Mouse (Mus musculus) ES-Bruce4 (cell line): ENCODE data around the gene Tmem242. TPM values are rescaled to one million over a fixed set of nuclear protein-coding genes. Genes with fewer than 3 reads are reported as not detected.

Source experiments
- H3K27ac ChIP-seq: 2 replicates; pipeline ENCODE4 v1.5.1; 2012; ENCODE audit warnings: low read length, inconsistent platforms; ENCODE audit not compliant: insufficient read depth
- H3K27me3 ChIP-seq: 2 replicates; pipeline ENCODE4 v1.6.1; 2012; ENCODE audit warnings: mild to moderate bottlenecking, low read length, inconsistent platforms; ENCODE audit not compliant: control insufficient read depth, poor library complexity, insufficient read depth, severe bottlenecking
- H3K36me3 ChIP-seq: 2 replicates; pipeline ENCODE4 v1.6.1; 2012; ENCODE audit warnings: inconsistent platforms, mild to moderate bottlenecking, low read length, moderate library complexity; ENCODE audit not compliant: control insufficient read depth, poor library complexity, insufficient read depth, severe bottlenecking
- H3K4me1 ChIP-seq: one replicate; pipeline ENCODE4 v1.8.1; 2011; ENCODE audit warnings: low read length; ENCODE audit not compliant: control insufficient read depth, insufficient read depth
- H3K4me3 ChIP-seq: 2 replicates; pipeline ENCODE4 v1.5.1; 2011; ENCODE audit warnings: low read depth, mild to moderate bottlenecking, low read length
- H3K9ac ChIP-seq: 2 replicates; pipeline ENCODE4 v1.6.1; 2012; ENCODE audit warnings: low read depth, mild to moderate bottlenecking, inconsistent platforms; ENCODE audit not compliant: poor library complexity, severe bottlenecking
- H3K9me3 ChIP-seq: replicated peaks from 2 replicates; pipeline ENCODE4 v1.6.1; 2012; ENCODE audit warnings: mild to moderate bottlenecking, low read length, inconsistent platforms; ENCODE audit not compliant: control insufficient read depth, poor library complexity, insufficient read depth, severe bottlenecking
- CTCF ChIP-seq: IDR thresholded peaks from one replicate; pipeline ENCODE4 v1.8.1; 2011; ENCODE audit warnings: low read depth, low read length
- EP300 ChIP-seq: IDR thresholded peaks from 2 replicates; pipeline ENCODE4 v1.6.1; 2011; ENCODE audit warnings: low read depth, low read length; ENCODE audit not compliant: insufficient read depth
- POLR2A ChIP-seq: IDR thresholded peaks from one replicate; pipeline ENCODE4 v1.8.1; 2011; ENCODE audit warnings: low read length; ENCODE audit not compliant: insufficient read depth
- polyA plus RNA-seq: library from polyadenylated mRNA; stranded (reverse); fragments of >200 nt; gene quantifications from 2 replicates; pipeline ENCODE4 v1.2.4, GENCODE M21; 2011; ENCODE audit warnings: low read depth; ENCODE audit not compliant: missing spikeins, insufficient read depth, insufficient read length

Tmem242 gene
- polyA plus RNA-seq, 1 experiment = 60.8 TPM

- H3K9me3 ChIP-seq = no peaks in the 10 kb centered on the region
- H3K36me3 ChIP-seq = no peaks in the 10 kb centered on the region
- peaks cover 1% of the 10 kb centered on the region for H3K4me1 ChIP-seq
- no peak overlapping the region for H3K4me3 ChIP-seq
- H3K9ac ChIP-seq = no peak overlapping the region
- H3K27me3 ChIP-seq = no peaks in the 10 kb centered on the region
- no peak for TF ChIP-seq EP300
- TF ChIP-seq CTCF = no peak
- no peak overlapping the region for H3K27ac ChIP-seq
These were observed 27.3 kb downstream of the Tmem242 start for GRCm38 (mm10) chr17:5412740-5413139.

- H3K4me1 ChIP-seq = peaks cover 2% of the 10 kb centered on the region
- no peaks in the 10 kb centered on the region for H3K36me3 ChIP-seq
- H3K9ac ChIP-seq = no peak overlapping the region
- H3K27me3 ChIP-seq = no peaks in the 10 kb centered on the region
- TF ChIP-seq EP300 (no peak), CTCF (no peak), POLR2A (no peak)
- no peak overlapping the region for H3K4me3 ChIP-seq
- H3K27ac ChIP-seq = no peak overlapping the region
- H3K9me3 ChIP-seq = no peaks in the 10 kb centered on the region
These were observed 27.8 kb downstream of the Tmem242 start for GRCm38 (mm10) chr17:5412301-5412700.

- H3K36me3 ChIP-seq = no peaks in the 10 kb centered on the region
- H3K9me3 ChIP-seq = no peaks in the 10 kb centered on the region
- TF ChIP-seq EP300 (no peak), CTCF (no peak), POLR2A (no peak)
- no peak overlapping the region for H3K4me3 ChIP-seq
- peaks cover 5% of the 10 kb centered on the region for H3K4me1 ChIP-seq
- H3K9ac ChIP-seq = no peak overlapping the region
- H3K27me3 ChIP-seq = no peaks in the 10 kb centered on the region
- H3K27ac ChIP-seq = no peak overlapping the region
These were observed 28.9 kb downstream of the Tmem242 start for GRCm38 (mm10) chr17:5411205-5411604.

- no peaks in the 10 kb centered on the region for H3K27me3 ChIP-seq
- H3K4me1 ChIP-seq = peaks cover 5% of the 10 kb centered on the region
- TF ChIP-seq EP300 = no peak
- no peak for TF ChIP-seq POLR2A
- no peak for TF ChIP-seq CTCF
- no peak overlapping the region for H3K9ac ChIP-seq
- H3K4me3 ChIP-seq = no peak overlapping the region
- no peaks in the 10 kb centered on the region for H3K9me3 ChIP-seq
- no peak overlapping the region for H3K27ac ChIP-seq
- no peaks in the 10 kb centered on the region for H3K36me3 ChIP-seq
These were observed 29.7 kb downstream of the Tmem242 start for GRCm38 (mm10) chr17:5410336-5410735.

GRCm38 (mm10) chr17:5407030-5407429, 33.0 kb downstream of the Tmem242 start:
- Histone ChIP-seq H3K27me3 (no peaks in the 10 kb centered on the region), H3K4me1 (peaks cover 7% of the 10 kb centered on the region), H3K27ac (no peak overlapping the region), H3K36me3 (no peaks in the 10 kb centered on the region), H3K9ac (no peak overlapping the region), H3K4me3 (no peak overlapping the region), H3K9me3 (no peaks in the 10 kb centered on the region)
- no peak for TF ChIP-seq CTCF
- no peak for TF ChIP-seq POLR2A
- TF ChIP-seq EP300 = no peak

- TF ChIP-seq POLR2A (no peak), EP300 (no peak), CTCF (no peak)
- H3K9ac ChIP-seq = no peak overlapping the region
- no peaks in the 10 kb centered on the region for H3K27me3 ChIP-seq
- H3K4me3 ChIP-seq = no peak overlapping the region
- peaks cover 7% of the 10 kb centered on the region for H3K4me1 ChIP-seq
- no peaks in the 10 kb centered on the region for H3K36me3 ChIP-seq
- no peaks in the 10 kb centered on the region for H3K9me3 ChIP-seq
- no peak overlapping the region for H3K27ac ChIP-seq
These were observed 33.5 kb downstream of the Tmem242 start for GRCm38 (mm10) chr17:5406566-5406965.
